Mouse (Mus musculus) liver, embryonic 16.5 days (tissue): ENCODE data around the gene Capns1. TPM values are rescaled to one million over a fixed set of nuclear protein-coding genes. Genes with fewer than 3 reads are reported as not detected.

Experiments used
- ATAC-seq: fragments of 200-750 bp; cut with Nextera tagmentation; 2 replicates; pipeline ENCODE4 v1.8.0; 2017; ENCODE audit warnings: low read depth, mild to moderate bottlenecking, moderate number of reproducible peaks, moderate library complexity
- H3K27ac ChIP-seq: fragments of 300-500 bp; sonication (generic); 2 replicates; pipeline ENCODE4 v1.5.1; 2014; ENCODE audit warnings: mild to moderate bottlenecking, low read length
- H3K27me3 ChIP-seq: fragments of 300-500 bp; sonication (generic); 2 replicates; pipeline ENCODE4 v1.6.1; 2014; ENCODE audit warnings: low read depth, low read length, mixed read lengths; ENCODE audit not compliant: control insufficient read depth, insufficient read depth
- H3K36me3 ChIP-seq: fragments of 300-500 bp; sonication (generic); 2 replicates; pipeline ENCODE4 v1.6.1; 2014; ENCODE audit warnings: mild to moderate bottlenecking; ENCODE audit not compliant: control insufficient read depth, insufficient read depth
- H3K4me1 ChIP-seq: fragments of 300-500 bp; sonication (generic); 2 replicates; pipeline ENCODE4 v1.6.1; 2014; ENCODE audit warnings: low read depth, low read length, mixed read lengths; ENCODE audit not compliant: control insufficient read depth
- H3K4me2 ChIP-seq: fragments of 300-500 bp; sonication (generic); 2 replicates; pipeline ENCODE4 v1.6.1; 2014; ENCODE audit warnings: low read depth, low read length, mixed read lengths
- H3K4me3 ChIP-seq: fragments of 300-500 bp; sonication (generic); 2 replicates; pipeline ENCODE4 v1.5.1; 2014; ENCODE audit warnings: low read depth, mild to moderate bottlenecking, low read length
- H3K9ac ChIP-seq: fragments of 300-500 bp; sonication (generic); 2 replicates; pipeline ENCODE4 v1.6.1; 2014; ENCODE audit warnings: low read depth, low read length
- H3K9me3 ChIP-seq: fragments of 300-500 bp; sonication (generic); replicated peaks from 2 replicates; pipeline ENCODE4 v1.6.1; 2016; ENCODE audit warnings: low read length; ENCODE audit not compliant: control insufficient read depth
- WGBS: fragments of 180-500 bp; shearing (Covaris S2); extraction: QIAGEN DNeasy Blood & Tissue Kit; methylation state at CpG from one replicate; pipeline ENCODE4 v1.1.7; 2014; ENCODE audit not compliant: insufficient replicate concordance; 5-methylcytosine and 5-hydroxymethylcytosine counted together
- polyA plus RNA-seq: library from polyadenylated mRNA; unstranded; fragments of >200 nt; fragmentation: Nextera tagmentation; extraction: Ambion mirVana; gene quantifications from 2 replicates; pipeline ENCODE4 v1.2.1, GENCODE M21; 2015

The Capns1 gene
- polyA plus RNA-seq, 1 experiment from 2014 or later, result 30.7 TPM

GRCm38 (mm10) chr7:30143555-30144209, 54.9 kb downstream of the Capns1 start:
- H3K36me3 ChIP-seq, result peaks cover 4% of the 10 kb centered on the region
- no peaks in the 10 kb centered on the region; the same call in 1 of the 2 replicates for H3K9me3 ChIP-seq
- H3K27ac ChIP-seq, result no peak overlapping the region
- peak overlapping the region; percentile 49 for H3K4me3 ChIP-seq
- H3K9ac ChIP-seq, result peak overlapping the region; percentile 29
- H3K27me3 ChIP-seq, result no peaks in the 10 kb centered on the region; the same call in 1 of the 2 replicates
- 2% methylated on average over 35 of the region's 35 CpGs for WGBS
- peak; percentile 77 for ATAC-seq
- H3K4me2 ChIP-seq, result peak overlapping the region; percentile 51
- H3K4me1 ChIP-seq, result no peaks in the 10 kb centered on the region

DNA sequence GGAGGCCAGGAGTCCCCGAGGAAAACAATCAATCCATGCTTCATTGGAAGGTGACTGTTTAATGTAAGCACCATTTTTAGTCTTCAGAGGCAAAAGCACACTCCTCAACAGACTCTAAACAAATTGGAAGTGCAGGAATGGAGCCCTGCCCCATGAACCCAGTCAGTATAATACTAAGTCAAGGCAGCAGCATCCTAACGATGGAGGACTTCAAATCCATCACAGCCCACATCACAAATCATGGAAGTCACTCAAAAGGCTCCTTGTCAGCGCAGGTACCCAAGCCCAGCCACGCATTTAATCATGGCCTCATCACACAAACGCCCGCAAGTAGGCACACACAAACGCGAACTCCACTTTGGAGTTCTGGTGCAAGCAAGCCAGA, 55.4 kb downstream of the Capns1 start:
- H3K9ac ChIP-seq, result peak overlapping the region; percentile 29; the same call in 1 of the 2 replicates
- no peak overlapping the region for H3K27ac ChIP-seq
- H3K4me2 ChIP-seq, result peak overlapping the region; percentile 51
- WGBS, result 11% methylated on average over 8 of the region's 8 CpGs
- H3K36me3 ChIP-seq, result peaks cover under 1% of the 10 kb centered on the region; the same call in 1 of the 2 replicates
- H3K4me1 ChIP-seq, result no peaks in the 10 kb centered on the region
- H3K4me3 ChIP-seq, result peak overlapping the region; percentile 49
- no peaks in the 10 kb centered on the region; the same call in 1 of the 2 replicates for H3K27me3 ChIP-seq
- ATAC-seq, result no peak
- no peaks in the 10 kb centered on the region for H3K9me3 ChIP-seq

Other genes with a start within 250 kb of the Capns1 start
- 1.3 and 1.5 TPM in 2 replicates for gene Zfp74, start 244.7 kb downstream of the Capns1 start, polyA plus RNA-seq
- 8.1 and 8.2 TPM in 2 replicates for gene Zfp568, start 214.9 kb downstream of the Capns1 start, polyA plus RNA-seq
- gene Zfp14, start 147.4 kb downstream of the Capns1 start, polyA plus RNA-seq, result 0.28 and 0.34 TPM in 2 replicates
- gene Zfp82, start 125.9 kb downstream of the Capns1 start, polyA plus RNA-seq, result 1.2 TPM in 2 replicates
- gene Gm26920, start 108.4 kb downstream of the Capns1 start, polyA plus RNA-seq, result not detected in 2 replicates
- gene Zfp566, start 108.3 kb downstream of the Capns1 start, polyA plus RNA-seq, result 1.0 and 1.4 TPM in 2 replicates
- 14.4 and 14.7 TPM in 2 replicates for gene Zfp260, start 104.0 kb downstream of the Capns1 start, polyA plus RNA-seq
- gene Zfp382, start 76.9 kb downstream of the Capns1 start, polyA plus RNA-seq, result 1.0 and 1.4 TPM in 2 replicates
- gene Zfp146, start 29.1 kb downstream of the Capns1 start, polyA plus RNA-seq, result 3.7 TPM in 2 replicates
- gene Cox7a1, start 14.7 kb downstream of the Capns1 start, polyA plus RNA-seq, result 6.6 and 9.1 TPM in 2 replicates
- gene Polr2i, start 33.1 kb upstream of the Capns1 start, polyA plus RNA-seq, result 36.5 and 39.4 TPM in 2 replicates
- gene Tbcb, start 33.5 kb upstream of the Capns1 start, polyA plus RNA-seq, result 34.4 and 37.8 TPM in 2 replicates
- gene Ovol3, start 36.9 kb upstream of the Capns1 start, polyA plus RNA-seq, result not detected in 2 replicates
- 0.11 and 0.19 TPM in 2 replicates for gene Thap8, start 81.3 kb upstream of the Capns1 start, polyA plus RNA-seq
- 6.5 and 7.5 TPM in 2 replicates for gene Wdr62, start 81.6 kb upstream of the Capns1 start, polyA plus RNA-seq
- 0.50 and 0.90 TPM in 2 replicates for gene Clip3, start 92.9 kb upstream of the Capns1 start, polyA plus RNA-seq
- 15.8 and 18.0 TPM in 2 replicates for gene Alkbh6, start 109.9 kb upstream of the Capns1 start, polyA plus RNA-seq
- 17.0 and 22.4 TPM in 2 replicates for gene Syne4, start 116.0 kb upstream of the Capns1 start, polyA plus RNA-seq
- 0.30 and 0.88 TPM in 2 replicates for gene E130208F15Rik, start 122.9 kb upstream of the Capns1 start, polyA plus RNA-seq
- gene Sdhaf1, start 125.1 kb upstream of the Capns1 start, polyA plus RNA-seq, result 4.3 and 4.6 TPM in 2 replicates
- 2.0 and 2.1 TPM in 2 replicates for gene Lrfn3, start 164.0 kb upstream of the Capns1 start, polyA plus RNA-seq
- 150 and 154 TPM in 2 replicates for gene Tyrobp, start 214.9 kb upstream of the Capns1 start, polyA plus RNA-seq
- 7.2 and 7.8 TPM in 2 replicates for gene Hcst, start 221.0 kb upstream of the Capns1 start, polyA plus RNA-seq
- gene Nfkbid, start 222.9 kb upstream of the Capns1 start, polyA plus RNA-seq, result 1.4 and 1.7 TPM in 2 replicates
- gene Aplp1, start 246.7 kb upstream of the Capns1 start, polyA plus RNA-seq, result 4.2 and 4.4 TPM in 2 replicates